Mouse (Mus musculus) gastrocnemius, postnatal 14 days (tissue): ENCODE results near the gene Pcnx2. TPM values are rescaled to one million over a fixed set of nuclear protein-coding genes. Genes with fewer than 3 reads are reported as not detected.

Experiments used
- DNase-seq: peaks from one replicate; pipeline ENCODE4 v3.0.0; 2021; ENCODE audit warnings: mixed read lengths
- intact Hi-C: fragments of 180-260 bp; cut with DNase I; formaldehyde crosslinking; loops from one replicate; pipeline ENCODE4 v1.15.1; 2025; ENCODE audit warnings: low total_unique reads
- long read RNA-seq, 2 experiments: library from polyadenylated mRNA; stranded (forward); transcript quantifications; one replicate each; pipeline ENCODE4 v2.0.0; 2021
- total RNA-seq, 2 experiments: library from RNA; stranded (reverse); gene quantifications; 2 replicates each; pipeline ENCODE4 v1.2.3; 2021

Pcnx2 gene
- under 1 TPM; 0.23 to 0.35 TPM for total RNA-seq
- long read RNA-seq, experiment 1: 0 reads
- long read RNA-seq, experiment 2, partial matches to known transcripts: 1 of 1 reads
- long read RNA-seq, experiment 2, other reads (novel, unspliced or antisense): 0 of 1 reads

- intact Hi-C loops: no loop called here
- no peak for DNase-seq
These were observed at the start of gene Pcnx2 for GRCm38 (mm10) chr8:125897868-125898788. Gene Pcnx2 (minus strand): TSS chr8:125898317.

- intact Hi-C loops: no loop called here
- no peak for DNase-seq
These were observed 46.4 kb upstream of the Pcnx2 start for GRCm38 (mm10) chr8:125944511-125944910.

- DNase-seq: peak; percentile 41
- intact Hi-C loops: no loop called here
These were observed 37.5 kb upstream of the Pcnx2 start for GRCm38 (mm10) chr8:125935649-125936048.

- DNase-seq: no peak
These were observed 33.7 kb upstream of the Pcnx2 start for GRCm38 (mm10) chr8:125931822-125932221.

GRCm38 (mm10) chr8:125930276-125931046 is 32.3 kb upstream of the Pcnx2 start:
- DNase-seq: no peak
- intact Hi-C loops: no loop called here

More at GRCm38 (mm10) chr8:125931822-125932221, 33.7 kb upstream of the Pcnx2 start:
- intact Hi-C loops: no loop called here

- intact Hi-C loops: no loop called here
- DNase-seq: no peak
These were observed 28.5 kb upstream of the Pcnx2 start for GRCm38 (mm10) chr8:125926636-125927035.

GRCm38 (mm10) chr8:125922333-125922732 is 24.2 kb upstream of the Pcnx2 start:
- DNase-seq: no peak
- intact Hi-C loops: no loop called here

GRCm38 (mm10) chr8:125920761-125921160 is 22.6 kb upstream of the Pcnx2 start:
- intact Hi-C loops: no loop called here
- no peak for DNase-seq

- intact Hi-C loops: no loop called here
- no peak for DNase-seq
These were observed 22.2 kb upstream of the Pcnx2 start for GRCm38 (mm10) chr8:125920281-125920680.

- intact Hi-C loops: no loop called here
- no peak for DNase-seq
These were observed 21.4 kb upstream of the Pcnx2 start for GRCm38 (mm10) chr8:125919560-125919959.

GRCm38 (mm10) chr8:125918719-125919118 is 20.6 kb upstream of the Pcnx2 start:
- DNase-seq: no peak
- intact Hi-C loops: no loop called here

- no peak for DNase-seq
- intact Hi-C loops: no loop called here
These were observed 18.9 kb upstream of the Pcnx2 start for GRCm38 (mm10) chr8:125917013-125917412.

GRCm38 (mm10) chr8:125914386-125914785 is 16.3 kb upstream of the Pcnx2 start:
- intact Hi-C loops: no loop called here
- no peak for DNase-seq

- no peak for DNase-seq
- intact Hi-C loops: no loop called here
These were observed 15.1 kb upstream of the Pcnx2 start for GRCm38 (mm10) chr8:125913206-125913605.

- intact Hi-C loops: no loop called here
- DNase-seq: no peak
These were observed 13.1 kb upstream of the Pcnx2 start for GRCm38 (mm10) chr8:125911229-125911580.

- intact Hi-C loops: no loop called here
- DNase-seq: no peak
These were observed 12.5 kb upstream of the Pcnx2 start, which contains the start of gene Map3k21 for GRCm38 (mm10) chr8:125910365-125911228. Gene Map3k21 (plus strand): TSS chr8:125910450.

- intact Hi-C loops: no loop called here
- DNase-seq: no peak
These were observed 11.7 kb upstream of the Pcnx2 start for GRCm38 (mm10) chr8:125909661-125910364.

GRCm38 (mm10) chr8:125907311-125907710 is 9.2 kb upstream of the Pcnx2 start:
- no peak for DNase-seq
- intact Hi-C loops: no loop called here

GRCm38 (mm10) chr8:125905341-125905740 is 7.2 kb upstream of the Pcnx2 start:
- intact Hi-C loops: no loop called here

More at GRCm38 (mm10) chr8:125905341-125905740, 7.2 kb upstream of the Pcnx2 start:
- DNase-seq: no peak
